Mouse (Mus musculus): ENCODE data around the gene Fcna. TPM values are rescaled to one million over a fixed set of nuclear protein-coding genes. Genes with fewer than 3 reads are reported as not detected.

Gene Fcna
- polyA plus RNA-seq (2014; fragmentation: Illumina TruSeq; extraction: RNeasy Lipid Tissue Mini Kit (QIAGEN cat#74804)) = 0.66 TPM

DNA sequence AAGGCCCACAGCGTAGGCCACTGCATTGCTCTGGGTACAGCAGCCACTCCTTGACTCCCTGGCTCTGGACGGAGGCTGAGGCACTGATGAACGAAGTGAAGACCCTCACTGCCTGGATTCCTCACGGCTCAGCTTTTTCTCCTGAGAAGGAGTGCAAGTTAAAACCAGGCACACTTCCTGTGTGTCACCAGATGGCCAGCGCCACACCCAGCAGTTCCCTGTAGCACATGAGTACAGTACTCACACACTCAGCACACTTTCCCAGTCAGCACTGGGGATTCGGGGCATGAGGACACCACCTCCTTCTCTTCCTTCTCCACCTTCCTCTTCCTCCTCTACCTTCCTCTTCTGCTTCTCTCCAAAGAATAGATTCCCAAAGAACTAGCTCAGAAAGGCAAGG lies at the start of gene Fcna:
Gene Fcna, minus strand, starts transcription at position 220 of the 400 bp plus-strand sequence.

DNA sequence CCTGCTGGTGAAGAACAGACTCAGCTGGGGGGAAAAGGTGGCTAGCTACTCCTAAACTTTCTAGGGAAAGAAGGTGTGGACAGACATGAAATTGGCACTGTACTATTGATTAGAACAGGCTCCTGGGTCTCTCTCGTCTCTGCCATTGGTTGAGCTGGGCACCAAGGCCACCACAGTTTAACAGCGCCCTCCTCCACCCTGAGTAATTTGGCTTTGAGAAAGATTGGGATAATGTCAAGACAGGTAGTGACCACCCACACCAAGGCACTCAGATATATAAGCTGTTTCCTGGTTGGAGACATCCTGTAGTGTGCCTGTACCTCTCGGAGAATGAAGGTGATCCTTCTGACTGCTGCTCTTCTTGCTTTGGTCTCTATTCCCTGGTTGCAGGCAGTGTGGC lies 48.7 kb upstream of the Fcna start, which contains the start of gene Lcn6:
Gene Lcn6, plus strand, starts transcription at position 301 of the 400 bp plus-strand sequence.

DNA sequence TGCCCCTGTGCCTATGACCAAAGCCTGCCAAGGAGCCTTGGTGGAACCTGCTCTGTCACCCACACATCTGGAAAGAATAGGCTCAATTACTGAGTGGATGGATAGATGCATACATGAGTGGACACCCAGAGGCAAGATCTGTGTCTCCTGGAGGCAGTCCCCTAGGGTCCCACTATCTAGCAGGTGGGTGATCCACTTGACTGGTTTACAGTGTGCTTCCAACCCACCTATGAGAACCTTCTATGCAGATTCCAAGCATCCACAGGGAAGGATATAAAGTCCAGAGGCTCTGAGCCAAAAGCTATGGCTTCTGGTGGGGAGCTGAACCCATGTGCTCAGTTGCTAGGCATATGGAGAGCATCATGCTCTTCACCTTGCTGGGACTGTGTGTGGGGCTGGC lies 29.8 kb upstream of the Fcna start, which contains the start of gene Lcn5:
Gene Lcn5, plus strand, starts transcription at position 301 of the 400 bp plus-strand sequence.

DNA sequence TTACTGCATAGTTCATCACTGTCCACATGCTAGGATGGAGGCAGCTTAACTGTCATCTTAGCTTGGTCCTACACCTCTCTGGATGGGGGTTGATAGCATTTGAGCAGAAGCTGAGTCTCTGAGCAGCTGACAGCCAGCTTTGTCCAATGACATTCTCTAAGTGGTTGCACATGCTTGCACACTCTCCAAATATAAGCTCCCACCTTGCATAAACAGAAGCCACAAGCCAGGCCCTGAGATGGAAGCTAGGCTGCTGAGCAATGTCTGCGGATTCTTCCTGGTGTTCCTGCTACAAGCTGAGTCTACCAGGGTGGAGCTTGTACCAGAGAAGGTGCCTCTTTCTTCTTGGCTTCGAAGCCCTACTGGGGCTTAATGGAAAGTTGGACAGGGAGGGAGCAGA lies 25.1 kb upstream of the Fcna start, which contains the start of gene Lcn8:
Gene Lcn8, plus strand, starts transcription at position 219 of the 400 bp plus-strand sequence.

DNA sequence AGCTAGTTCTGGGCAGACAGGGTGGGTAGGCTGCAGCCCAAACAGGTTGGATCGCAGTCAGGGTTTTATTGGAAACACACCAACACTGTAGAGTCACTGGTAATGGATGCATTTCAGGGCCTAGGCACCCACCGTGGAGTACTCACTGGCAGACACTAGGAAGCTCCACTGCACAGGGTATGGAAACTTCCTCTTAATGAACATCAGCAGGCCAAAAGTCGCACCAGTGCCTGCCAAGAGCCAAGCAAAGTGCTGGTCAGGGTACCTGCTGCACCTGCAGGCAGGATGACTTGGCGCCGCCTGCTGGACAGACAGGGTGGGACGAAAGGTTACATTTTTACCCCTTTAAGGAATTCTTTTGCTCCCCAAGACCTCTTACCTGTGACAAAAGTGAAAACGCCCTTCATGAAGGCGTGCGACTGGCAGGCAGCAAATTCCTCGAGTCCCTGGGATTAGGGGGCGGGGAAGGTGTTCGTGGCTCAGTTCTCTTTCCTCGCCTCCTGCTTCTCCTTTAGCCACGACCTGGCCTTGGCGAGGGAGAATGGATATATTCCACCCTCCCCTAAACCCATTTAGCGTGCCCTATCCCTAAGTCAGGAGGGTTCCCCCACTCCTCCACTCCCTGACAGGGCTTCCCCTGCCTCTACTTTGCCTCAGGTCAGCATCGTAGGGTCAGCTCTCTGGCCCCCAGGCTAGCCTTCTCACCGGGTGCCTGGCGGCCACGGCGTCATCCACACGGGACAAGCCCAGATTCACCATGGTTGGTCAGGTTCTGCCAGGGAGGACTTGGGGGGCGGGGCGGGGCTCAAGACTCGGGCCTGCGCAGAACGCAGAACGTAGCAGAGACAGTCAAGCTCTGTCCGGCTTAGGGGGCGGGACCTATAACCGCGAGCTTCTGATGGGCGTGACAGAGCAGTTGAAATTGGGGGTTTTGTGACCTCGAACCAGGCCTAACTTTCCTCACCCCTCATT lies 6.3 kb downstream of the Fcna start, which contains the start of gene Tmem141:
Gene Tmem141, minus strand, starts transcription at position 777 of the 972 bp plus-strand sequence.

DNA sequence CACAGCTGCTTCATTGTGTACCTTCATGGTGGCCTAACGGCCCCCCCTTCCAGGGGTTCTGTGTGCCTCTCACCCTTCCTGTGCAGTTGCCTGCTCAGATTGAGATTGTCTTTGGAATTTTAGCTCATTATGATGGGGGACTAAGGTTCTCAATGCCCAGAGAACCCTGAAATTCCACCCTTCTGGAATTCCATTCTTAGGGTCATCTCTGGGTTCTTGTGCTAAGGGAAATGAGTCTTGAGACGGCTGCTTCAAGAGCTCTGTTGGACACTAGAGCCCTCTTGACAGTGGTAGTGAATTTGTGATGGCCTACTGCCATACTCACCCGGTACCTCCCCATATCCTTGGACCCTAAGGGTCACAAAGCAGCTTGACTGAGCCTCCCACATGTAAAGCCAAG lies 10.3 kb downstream of the Fcna start, which contains the start of gene Ccdc183:
Gene Ccdc183, minus strand, starts transcription at position 101 of the 400 bp plus-strand sequence.

DNA sequence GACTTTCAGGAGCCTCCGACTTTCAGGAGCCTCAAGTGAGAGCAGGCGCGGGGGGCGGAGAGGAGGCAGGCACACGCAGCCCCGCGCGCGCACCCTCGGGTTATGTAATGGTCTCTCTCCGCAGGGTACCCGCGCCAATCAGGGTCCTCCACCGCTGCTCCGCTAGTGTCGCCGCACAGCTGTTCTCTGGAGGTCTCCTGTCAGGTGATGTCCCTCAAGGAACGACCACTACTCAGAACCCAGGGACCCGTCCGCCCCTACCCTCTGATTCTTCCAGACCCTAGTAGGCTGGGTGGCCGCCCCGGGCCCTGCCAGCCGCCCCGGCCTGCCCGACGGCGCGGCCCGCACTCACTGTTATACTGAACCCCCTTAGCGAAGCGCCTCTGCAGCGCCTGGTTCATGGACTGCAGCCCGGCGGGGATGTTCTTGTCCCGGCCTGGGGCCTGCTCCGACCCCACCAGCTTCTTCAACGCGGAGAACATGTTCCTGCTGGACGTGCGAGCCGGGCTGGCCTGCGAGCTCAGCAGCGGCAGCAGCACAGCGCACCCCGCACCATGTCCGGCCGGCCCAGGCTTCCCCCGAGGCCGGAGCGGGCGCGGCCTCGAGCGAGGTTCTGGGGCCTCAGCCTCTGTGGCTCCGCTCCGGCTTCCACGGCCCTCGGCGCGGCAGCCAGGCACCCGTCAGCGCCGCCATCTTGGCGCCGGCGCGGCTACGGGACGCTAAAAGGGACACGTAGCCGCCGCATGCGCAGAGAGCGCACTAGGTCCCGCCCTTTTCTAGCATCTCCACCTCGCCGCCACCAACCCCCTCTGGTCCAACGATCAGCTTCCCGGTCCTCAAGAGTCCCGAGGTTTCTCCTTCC lies 19.8 kb downstream of the Fcna start, which contains the start of gene Rabl6:
Gene Rabl6, minus strand, starts transcription at position 761 of the 862 bp plus-strand sequence.

DNA sequence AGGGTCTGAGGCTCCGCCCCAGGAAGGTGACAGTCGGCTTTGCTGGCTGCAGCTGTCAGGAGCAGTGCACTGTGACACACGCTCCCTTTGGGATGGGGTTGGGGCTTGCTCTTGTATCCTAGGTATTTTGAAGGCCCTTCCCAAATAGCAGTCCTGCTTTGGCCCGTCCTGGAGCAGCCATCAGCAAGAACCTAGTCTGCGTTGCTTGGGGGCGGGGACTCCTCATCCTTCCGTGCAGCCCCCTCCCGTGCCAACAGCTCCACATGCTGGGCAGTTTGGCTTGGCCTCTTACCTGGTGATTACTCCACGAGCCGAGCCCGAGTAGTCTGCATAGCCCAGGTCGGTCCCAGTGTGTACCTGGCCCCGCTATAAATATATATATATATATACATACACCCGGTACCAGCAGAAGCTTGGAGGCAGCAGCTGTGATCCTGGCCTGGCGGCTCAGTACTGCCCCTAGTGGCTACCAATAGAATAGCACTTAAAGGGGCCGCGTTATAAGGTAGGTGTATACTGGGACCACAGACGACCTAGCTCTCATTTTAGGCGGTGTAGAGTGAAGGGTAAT lies 46.5 kb downstream of the Fcna start, which contains the start of gene Ajm1:
Gene Ajm1, minus strand, starts transcription at position 464 of the 571 bp plus-strand sequence.

Other genes with a start within 250 kb of the Fcna start
- 0.34 TPM for gene Entpd2, start 232.2 kb downstream of the Fcna start, polyA plus RNA-seq (2014; fragmentation: Illumina TruSeq; extraction: RNeasy Lipid Tissue Mini Kit (QIAGEN cat#74804))
- 15.0 TPM for gene Npdc1, start 228.7 kb downstream of the Fcna start, polyA plus RNA-seq (2014; fragmentation: Illumina TruSeq; extraction: RNeasy Lipid Tissue Mini Kit (QIAGEN cat#74804))
- gene Fut7, start 204.8 kb downstream of the Fcna start, polyA plus RNA-seq (2014; fragmentation: Illumina TruSeq; extraction: RNeasy Lipid Tissue Mini Kit (QIAGEN cat#74804)) = not detected
- 0.77 TPM for gene Abca2, start 199.3 kb downstream of the Fcna start, polyA plus RNA-seq (2014; fragmentation: Illumina TruSeq; extraction: RNeasy Lipid Tissue Mini Kit (QIAGEN cat#74804))
- gene Clic3, start 171.2 kb downstream of the Fcna start, polyA plus RNA-seq (2014; fragmentation: Illumina TruSeq; extraction: RNeasy Lipid Tissue Mini Kit (QIAGEN cat#74804)) = not detected
- 2.4 TPM for gene Paxx, start 166.9 kb downstream of the Fcna start, polyA plus RNA-seq (2014; fragmentation: Illumina TruSeq; extraction: RNeasy Lipid Tissue Mini Kit (QIAGEN cat#74804))
- gene Ptgds, start 158.0 kb downstream of the Fcna start, polyA plus RNA-seq (2014; fragmentation: Illumina TruSeq; extraction: RNeasy Lipid Tissue Mini Kit (QIAGEN cat#74804)) = not detected
- gene Lcn12, start 134.1 kb downstream of the Fcna start, polyA plus RNA-seq (2014; fragmentation: Illumina TruSeq; extraction: RNeasy Lipid Tissue Mini Kit (QIAGEN cat#74804)) = not detected
- gene Fbxw5, start 127.3 kb downstream of the Fcna start, polyA plus RNA-seq (2014; fragmentation: Illumina TruSeq; extraction: RNeasy Lipid Tissue Mini Kit (QIAGEN cat#74804)) = 0.37 TPM
- gene C8g, start 126.3 kb downstream of the Fcna start, polyA plus RNA-seq (2014; fragmentation: Illumina TruSeq; extraction: RNeasy Lipid Tissue Mini Kit (QIAGEN cat#74804)) = not detected
- gene Traf2, start 81.1 kb downstream of the Fcna start, polyA plus RNA-seq (2014; fragmentation: Illumina TruSeq; extraction: RNeasy Lipid Tissue Mini Kit (QIAGEN cat#74804)) = 0.66 TPM
- gene Edf1, start 70.2 kb downstream of the Fcna start, polyA plus RNA-seq (2014; fragmentation: Illumina TruSeq; extraction: RNeasy Lipid Tissue Mini Kit (QIAGEN cat#74804)) = 2.4 TPM
- gene Mamdc4, start 53.2 kb downstream of the Fcna start, polyA plus RNA-seq (2014; fragmentation: Illumina TruSeq; extraction: RNeasy Lipid Tissue Mini Kit (QIAGEN cat#74804)) = not detected
- gene Phpt1, start 52.8 kb downstream of the Fcna start, polyA plus RNA-seq (2014; fragmentation: Illumina TruSeq; extraction: RNeasy Lipid Tissue Mini Kit (QIAGEN cat#74804)) = 1.1 TPM
- gene Ajm1, start 46.3 kb downstream of the Fcna start, polyA plus RNA-seq (2014; fragmentation: Illumina TruSeq; extraction: RNeasy Lipid Tissue Mini Kit (QIAGEN cat#74804)) = not detected
- gene Rabl6, start 19.5 kb downstream of the Fcna start, polyA plus RNA-seq (2014; fragmentation: Illumina TruSeq; extraction: RNeasy Lipid Tissue Mini Kit (QIAGEN cat#74804)) = 65.4 TPM
- gene Ccdc183, start 10.4 kb downstream of the Fcna start, polyA plus RNA-seq (2014; fragmentation: Illumina TruSeq; extraction: RNeasy Lipid Tissue Mini Kit (QIAGEN cat#74804)) = not detected
- 1.2 TPM for gene Tmem141, start 6.0 kb downstream of the Fcna start, polyA plus RNA-seq (2014; fragmentation: Illumina TruSeq; extraction: RNeasy Lipid Tissue Mini Kit (QIAGEN cat#74804))
- gene Lcn8, start 25.1 kb upstream of the Fcna start, polyA plus RNA-seq (2014; fragmentation: Illumina TruSeq; extraction: RNeasy Lipid Tissue Mini Kit (QIAGEN cat#74804)) = not detected
- not detected for gene Lcn5, start 29.9 kb upstream of the Fcna start, polyA plus RNA-seq (2014; fragmentation: Illumina TruSeq; extraction: RNeasy Lipid Tissue Mini Kit (QIAGEN cat#74804))
- not detected for gene Lcn6, start 48.8 kb upstream of the Fcna start, polyA plus RNA-seq (2014; fragmentation: Illumina TruSeq; extraction: RNeasy Lipid Tissue Mini Kit (QIAGEN cat#74804))
- gene Lcn10, start 54.7 kb upstream of the Fcna start, polyA plus RNA-seq (2014; fragmentation: Illumina TruSeq; extraction: RNeasy Lipid Tissue Mini Kit (QIAGEN cat#74804)) = not detected
- gene Obp2a, start 72.0 kb upstream of the Fcna start, polyA plus RNA-seq (2014; fragmentation: Illumina TruSeq; extraction: RNeasy Lipid Tissue Mini Kit (QIAGEN cat#74804)) = not detected
- gene Bmyc, start 78.7 kb upstream of the Fcna start, polyA plus RNA-seq (2014; fragmentation: Illumina TruSeq; extraction: RNeasy Lipid Tissue Mini Kit (QIAGEN cat#74804)) = 17.9 TPM
- gene Obp2b, start 109.0 kb upstream of the Fcna start, polyA plus RNA-seq (2014; fragmentation: Illumina TruSeq; extraction: RNeasy Lipid Tissue Mini Kit (QIAGEN cat#74804)) = not detected
- gene Lcn3, start 137.5 kb upstream of the Fcna start, polyA plus RNA-seq (2014; fragmentation: Illumina TruSeq; extraction: RNeasy Lipid Tissue Mini Kit (QIAGEN cat#74804)) = not detected
- gene Lcn11, start 149.0 kb upstream of the Fcna start, polyA plus RNA-seq (2014; fragmentation: Illumina TruSeq; extraction: RNeasy Lipid Tissue Mini Kit (QIAGEN cat#74804)) = not detected
- gene Gm13539, start 154.2 kb upstream of the Fcna start, polyA plus RNA-seq (2014; fragmentation: Illumina TruSeq; extraction: RNeasy Lipid Tissue Mini Kit (QIAGEN cat#74804)) = not detected
- not detected for gene Glt6d1, start 187.8 kb upstream of the Fcna start, polyA plus RNA-seq (2014; fragmentation: Illumina TruSeq; extraction: RNeasy Lipid Tissue Mini Kit (QIAGEN cat#74804))
- not detected for gene Lcn9, start 195.1 kb upstream of the Fcna start, polyA plus RNA-seq (2014; fragmentation: Illumina TruSeq; extraction: RNeasy Lipid Tissue Mini Kit (QIAGEN cat#74804))
- not detected for gene Sohlh1, start 219.2 kb upstream of the Fcna start, polyA plus RNA-seq (2014; fragmentation: Illumina TruSeq; extraction: RNeasy Lipid Tissue Mini Kit (QIAGEN cat#74804))
- gene Kcnt1, start 235.7 kb upstream of the Fcna start, polyA plus RNA-seq (2014; fragmentation: Illumina TruSeq; extraction: RNeasy Lipid Tissue Mini Kit (QIAGEN cat#74804)) = 0.60 TPM

Measured in ovary, adult 10 weeks (tissue).